Mouse (Mus musculus) liver, embryonic 13.5 days (tissue): Measurements from ENCODE around the gene Wbp2. TPM values are rescaled to one million over a fixed set of nuclear protein-coding genes. Genes with fewer than 3 reads are reported as not detected.

ENCODE experiments used
- ATAC-seq: fragments of 200-750 bp; cut with Nextera tagmentation; 2 replicates; pipeline ENCODE4 v1.8.0; 2017; ENCODE audit warnings: low read depth, mild to moderate bottlenecking, moderate number of reproducible peaks, moderate library complexity
- DNase-seq: peaks from one replicate; pipeline ENCODE4 v3.0.0; 2022
- H3K27ac ChIP-seq: fragments of 300-500 bp; sonication (generic); 2 replicates; pipeline ENCODE4 v1.5.1; 2015; ENCODE audit warnings: moderate library complexity, mild to moderate bottlenecking, inconsistent platforms
- H3K27me3 ChIP-seq: fragments of 300-500 bp; sonication (generic); 2 replicates; pipeline ENCODE4 v1.6.1; 2015; ENCODE audit warnings: mild to moderate bottlenecking, inconsistent platforms
- H3K36me3 ChIP-seq: fragments of 300-500 bp; sonication (generic); 2 replicates; pipeline ENCODE4 v1.6.1; 2015; ENCODE audit warnings: mild to moderate bottlenecking, inconsistent platforms
- H3K4me1 ChIP-seq: fragments of 300-500 bp; sonication (generic); replicated peaks from 2 replicates; pipeline ENCODE4 v1.6.1; 2015; ENCODE audit warnings: inconsistent platforms
- H3K4me2 ChIP-seq: fragments of 300-500 bp; sonication (generic); 2 replicates; pipeline ENCODE4 v1.6.1; 2015; ENCODE audit warnings: inconsistent platforms, mild to moderate bottlenecking, moderate library complexity
- H3K4me3 ChIP-seq: fragments of 300-500 bp; sonication (generic); replicated peaks from 2 replicates; pipeline ENCODE4 v1.5.1; 2015; ENCODE audit warnings: mild to moderate bottlenecking, inconsistent platforms
- H3K9ac ChIP-seq: fragments of 300-500 bp; sonication (generic); 2 replicates; pipeline ENCODE4 v1.6.1; 2015; ENCODE audit warnings: mild to moderate bottlenecking, inconsistent platforms
- H3K9me3 ChIP-seq: fragments of 300-500 bp; sonication (generic); replicated peaks from 2 replicates; pipeline ENCODE4 v1.6.1; 2016; ENCODE audit warnings: inconsistent platforms
- WGBS: fragments of 180-500 bp; shearing (Covaris S2); methylation state at CpG from one replicate; pipeline ENCODE4 v1.1.7; 2015; ENCODE audit not compliant: insufficient replicate concordance; 5-methylcytosine and 5-hydroxymethylcytosine counted together
- polyA plus RNA-seq: library from polyadenylated mRNA; unstranded; fragments of >200 nt; fragmentation: Nextera tagmentation; extraction: Ambion mirVana; gene quantifications from 2 replicates; pipeline ENCODE4 v1.2.1, GENCODE M21; 2015

Wbp2 gene
- polyA plus RNA-seq, 1 experiment from 2014 or later: 58.9 TPM

GRCm38 (mm10) chr11:116042372-116043138, 44.2 kb downstream of the Wbp2 start:
- Histone ChIP-seq H3K9me3 (no peaks in the 10 kb centered on the region), H3K4me1 (peaks cover 12% of the 10 kb centered on the region), H3K36me3 (peaks cover 80% of the 10 kb centered on the region), H3K4me2 (no peak overlapping the region), H3K4me3 (no peak overlapping the region), H3K27me3 (no peaks in the 10 kb centered on the region), H3K9ac (no peak overlapping the region), H3K27ac (peak overlapping the region; percentile 45; the same call in 1 of the 2 replicates)
- no peak for ATAC-seq
- WGBS: 64% methylated on average over 5 of the region's 5 CpGs
- no peak for DNase-seq

DNA sequence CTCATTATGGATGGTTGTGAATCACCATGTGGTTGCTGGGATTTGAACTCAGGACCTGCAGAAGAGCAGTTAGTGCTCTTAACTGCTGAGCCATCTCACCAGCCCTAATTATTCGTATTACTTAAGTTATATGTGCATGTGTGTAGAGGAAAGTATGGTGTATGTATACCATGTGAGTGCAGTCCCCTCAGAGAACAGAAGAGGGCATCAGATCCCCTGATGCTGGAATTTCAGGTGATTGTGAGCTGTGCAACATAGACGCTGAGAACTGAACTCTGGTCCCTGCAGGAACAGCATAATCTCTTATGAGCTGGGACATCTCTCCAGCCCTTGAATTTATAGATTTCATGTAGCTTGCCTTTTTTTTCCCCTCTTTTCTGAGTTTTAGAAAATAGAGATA, 45.0 kb downstream of the Wbp2 start:
- 95% methylated on average over 2 of the region's 2 CpGs for WGBS
- Histone ChIP-seq H3K9me3 (no peaks in the 10 kb centered on the region), H3K9ac (no peak overlapping the region), H3K27me3 (no peaks in the 10 kb centered on the region), H3K4me1 (peaks cover 12% of the 10 kb centered on the region), H3K36me3 (peaks cover 73% of the 10 kb centered on the region), H3K4me2 (no peak overlapping the region), H3K27ac (no peak overlapping the region), H3K4me3 (no peak overlapping the region)
- ATAC-seq: no peak
- no peak for DNase-seq

- DNase-seq (no peak), ATAC-seq (no peak)
- H3K9ac ChIP-seq: no peak overlapping the region
- 80% methylated on average over 6 of the region's 6 CpGs for WGBS
- peaks cover 12% of the 10 kb centered on the region for H3K4me1 ChIP-seq
- H3K27me3 ChIP-seq: no peaks in the 10 kb centered on the region
- H3K4me2 ChIP-seq: no peak overlapping the region
- H3K27ac ChIP-seq: no peak overlapping the region
- H3K9me3 ChIP-seq: no peaks in the 10 kb centered on the region
- no peak overlapping the region for H3K4me3 ChIP-seq
- peaks cover 61% of the 10 kb centered on the region for H3K36me3 ChIP-seq
Observed at GRCm38 (mm10) chr11:116040593-116040992, 46.2 kb downstream of the Wbp2 start.

- peaks cover 15% of the 10 kb centered on the region for H3K4me1 ChIP-seq
- no peak overlapping the region for H3K4me3 ChIP-seq
- no peak for DNase-seq
- H3K27ac ChIP-seq: no peak overlapping the region
- no peak for ATAC-seq
- WGBS: 88% methylated on average over 9 of the region's 9 CpGs
- H3K36me3 ChIP-seq: peaks cover 60% of the 10 kb centered on the region
- no peaks in the 10 kb centered on the region for H3K27me3 ChIP-seq
- H3K9ac ChIP-seq: no peak overlapping the region
- no peak overlapping the region for H3K4me2 ChIP-seq
- no peaks in the 10 kb centered on the region for H3K9me3 ChIP-seq
Observed at GRCm38 (mm10) chr11:116037826-116038225, 49.0 kb downstream of the Wbp2 start.

DNA sequence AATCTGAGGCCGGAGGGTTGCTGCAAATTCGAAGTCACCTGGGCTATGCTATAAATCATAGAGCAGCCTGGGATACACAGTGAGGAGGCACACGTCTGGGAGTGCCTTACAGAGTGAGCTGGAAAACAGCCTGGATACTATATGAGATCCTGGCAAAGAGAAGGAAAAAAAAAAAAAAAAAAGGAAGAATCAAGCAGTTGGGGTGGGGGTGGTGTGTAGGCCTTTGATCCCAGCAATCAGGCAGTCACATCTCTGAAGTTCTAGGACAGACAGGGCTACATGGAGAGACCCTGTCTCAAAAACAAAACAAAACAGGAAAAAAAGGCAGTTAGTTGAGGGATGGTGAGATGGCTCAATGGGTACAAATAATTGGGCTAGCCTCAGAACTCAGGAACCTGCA, 50.1 kb downstream of the Wbp2 start:
- no peaks in the 10 kb centered on the region for H3K27me3 ChIP-seq

GRCm38 (mm10) chr11:116034584-116034983, 52.2 kb downstream of the Wbp2 start:
- Histone ChIP-seq H3K9ac (no peak overlapping the region; the same call in 1 of the 2 replicates), H3K4me2 (no peak overlapping the region), H3K4me1 (peaks cover 32% of the 10 kb centered on the region), H3K9me3 (no peaks in the 10 kb centered on the region), H3K36me3 (peaks cover 41% of the 10 kb centered on the region), H3K4me3 (no peak overlapping the region), H3K27me3 (no peaks in the 10 kb centered on the region), H3K27ac (no peak overlapping the region)
- ATAC-seq: no peak
- 87% methylated on average over 6 of the region's 6 CpGs for WGBS
- no peak for DNase-seq

More for the DNA sequence above, 50.1 kb downstream of the Wbp2 start:
- H3K4me1 ChIP-seq: peaks cover 21% of the 10 kb centered on the region
- H3K4me3 ChIP-seq: no peak overlapping the region
- 82% methylated on average over 3 of the region's 3 CpGs for WGBS
- H3K4me2 ChIP-seq: no peak overlapping the region
- no peaks in the 10 kb centered on the region for H3K9me3 ChIP-seq
- H3K36me3 ChIP-seq: peaks cover 57% of the 10 kb centered on the region
- no peak overlapping the region for H3K9ac ChIP-seq
- no peak for DNase-seq
- no peak overlapping the region for H3K27ac ChIP-seq
- ATAC-seq: no peak

GRCm38 (mm10) chr11:116030898-116031845, 55.6 kb downstream of the Wbp2 start:
- Histone ChIP-seq H3K4me1 (peaks cover 44% of the 10 kb centered on the region), H3K36me3 (peaks cover 23% of the 10 kb centered on the region; the same call in 1 of the 2 replicates), H3K27me3 (no peaks in the 10 kb centered on the region), H3K9me3 (no peaks in the 10 kb centered on the region), H3K27ac (peak overlapping the region; percentile 98), H3K9ac (peak overlapping the region; percentile 96), H3K4me3 (peak overlapping the region; percentile 85), H3K4me2 (peak overlapping the region; percentile 94)
- WGBS: 21% methylated on average over 14 of the region's 14 CpGs
- ATAC-seq: peak; percentile 16
- DNase-seq: peak; percentile 47

DNA sequence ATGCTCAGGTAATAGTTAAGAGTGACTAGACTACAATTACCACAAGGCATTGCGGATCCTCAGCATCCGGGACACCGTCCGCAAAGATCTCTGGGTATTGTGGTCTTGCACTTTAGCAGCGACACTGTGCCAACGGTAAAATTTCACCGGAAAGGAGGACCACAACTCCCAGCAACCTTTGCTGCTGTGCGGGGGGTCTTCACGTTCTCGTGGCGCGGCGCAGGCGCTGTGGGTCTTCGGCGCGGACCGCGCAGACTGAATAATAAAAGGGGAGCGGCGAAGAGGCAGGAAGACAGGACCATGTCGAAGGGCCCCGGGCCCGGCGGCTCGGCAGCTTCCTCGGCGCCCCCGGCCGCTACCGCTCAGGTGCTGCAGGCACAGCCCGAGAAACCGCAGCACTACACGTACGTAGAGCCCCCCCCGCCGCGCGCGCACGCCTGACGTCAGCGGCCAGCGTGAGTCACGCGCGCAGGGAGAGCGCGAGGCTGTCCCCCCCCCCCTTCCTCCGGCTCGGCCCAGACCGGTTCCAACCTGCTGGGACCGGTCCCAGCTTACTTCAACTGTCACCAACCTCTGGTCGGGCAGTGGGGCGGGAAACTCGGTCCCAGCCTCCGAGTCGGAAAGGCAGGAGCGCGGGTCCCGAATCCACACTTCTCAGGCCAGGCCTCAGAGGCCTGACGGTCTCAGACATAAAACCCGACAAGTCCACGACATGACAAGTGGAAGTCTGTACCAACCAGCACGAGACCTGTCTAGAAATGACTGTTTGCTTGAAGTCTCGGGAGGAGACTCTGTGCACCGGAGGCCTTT, 56.5 kb downstream of the Wbp2 start, which contains the start of gene Unk:
TSS of gene Unk (plus strand) at position 235 of the 810 bp plus-strand sequence.
- H3K27me3 ChIP-seq: no peaks in the 10 kb centered on the region
- peaks cover 45% of the 10 kb centered on the region for H3K4me1 ChIP-seq
- H3K36me3 ChIP-seq: peaks cover 23% of the 10 kb centered on the region; the same call in 1 of the 2 replicates
- no peaks in the 10 kb centered on the region for H3K9me3 ChIP-seq
- DNase-seq (peak; percentile 94), ATAC-seq (peak; percentile 90)
- peak within 1 kb of the TSS; percentile 98 for H3K27ac ChIP-seq
- H3K9ac ChIP-seq: peak within 1 kb of the TSS; percentile 96
- H3K4me3 ChIP-seq: peak within 1 kb of the TSS; percentile 85
- H3K4me2 ChIP-seq: peak within 1 kb of the TSS; percentile 94
- under 1% methylated on average over 62 of the region's 67 CpGs for WGBS

DNA sequence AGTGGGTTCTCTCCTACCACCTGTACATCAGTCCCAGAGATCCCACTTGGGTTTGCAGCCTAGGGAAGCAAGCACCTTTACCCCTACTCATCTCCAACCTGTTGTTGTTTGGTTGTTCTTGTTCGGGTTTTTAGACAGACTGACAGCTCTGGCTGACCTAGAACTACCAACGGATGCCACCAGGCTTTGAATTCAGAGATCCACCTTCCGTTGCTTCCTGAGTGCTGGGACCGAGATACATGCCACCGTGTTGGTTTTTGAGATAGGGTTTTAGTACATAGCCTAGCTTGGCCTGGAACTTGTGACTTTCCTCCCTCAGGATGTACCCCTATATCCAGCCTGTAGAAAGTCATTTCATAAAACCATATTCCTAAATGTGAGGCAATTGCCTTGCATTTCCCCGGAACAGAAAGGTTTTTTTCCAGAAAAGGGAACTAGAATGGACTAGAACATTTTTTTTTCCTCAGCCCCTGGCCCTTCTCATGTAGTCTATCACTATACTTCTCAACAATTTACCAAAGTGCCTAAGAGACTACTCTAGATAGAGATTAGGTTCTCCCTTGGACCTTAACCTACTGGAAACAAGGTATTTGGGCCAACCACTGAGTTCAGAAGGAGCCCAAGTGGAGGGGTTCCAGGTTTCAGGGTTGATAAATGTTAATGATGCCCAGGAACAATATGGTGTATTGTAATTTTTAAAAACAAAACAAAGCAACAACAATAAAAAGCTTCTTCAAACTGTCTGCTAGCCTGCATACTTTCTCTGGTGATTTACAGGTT, 57.5 kb downstream of the Wbp2 start:
- ATAC-seq: no peak
- H3K9me3 ChIP-seq: no peaks in the 10 kb centered on the region
- H3K4me1 ChIP-seq: peaks cover 49% of the 10 kb centered on the region
- peak overlapping the region; percentile 79 for H3K27ac ChIP-seq
- peak overlapping the region; percentile 71 for H3K4me2 ChIP-seq
- H3K27me3 ChIP-seq: no peaks in the 10 kb centered on the region
- no peak for DNase-seq
- 57% methylated on average over 6 of the region's 6 CpGs for WGBS
- H3K36me3 ChIP-seq: peaks cover 15% of the 10 kb centered on the region; the same call in 1 of the 2 replicates
- peak overlapping the region; percentile 96 for H3K9ac ChIP-seq
- H3K4me3 ChIP-seq: peak overlapping the region; percentile 85
